8 mouse cellular contexts compared by ENCODE assay signal in genomic region chr16:19883776-19884513, GRCm38 (mm10).
DNase-seq lines count a peak whose midpoint lies in the region; ATAC-seq and TF ChIP-seq lines count a peak whose summit lies in the region.

No protein-coding gene starts in this region.

- no peak for TF ChIP-seq CTCF in forebrain, postnatal 0 days (IDR thresholded peaks at IDR 0.05; ENCODE audit: low read depth)
- no peak for TF ChIP-seq CTCF in CH12.LX (conservative IDR thresholded peaks at IDR 0.05 in 1 of 2, IDR thresholded peaks at IDR 0.05 in 1 of 2; ENCODE audit: low read depth in 2 of 2, low read length in 2 of 2)

- H3K9ac ChIP-seq in forebrain, postnatal 0 days, result no peak overlapping the region
- H3K9ac ChIP-seq in forebrain, embryonic 11.5 days (ENCODE audit: low read length), result no peak overlapping the region
- H3K9ac ChIP-seq in CH12.LX (ENCODE audit: insufficient read depth, low read depth), result peak overlapping the region; percentile 100
- H3K9ac ChIP-seq in heart, embryonic 12.5 days, result no peak overlapping the region
- H3K9ac ChIP-seq in liver, embryonic 11.5 days (ENCODE audit: low read depth, low read length), result no peak overlapping the region
- H3K9ac ChIP-seq in neural tube, embryonic 12.5 days, result no peak overlapping the region

- TF ChIP-seq POLR2A in CH12.LX (IDR thresholded peaks at IDR 0.05; ENCODE audit: low read depth, low read length), result peak; percentile 79

- H3K4me2 ChIP-seq in forebrain, postnatal 0 days (ENCODE audit: low read depth), result no peak overlapping the region
- no peak overlapping the region for H3K4me2 ChIP-seq in forebrain, embryonic 11.5 days (ENCODE audit: low read depth, low read length, severe bottlenecking)
- peak overlapping the region; percentile 96 for H3K4me2 ChIP-seq in CH12.LX (ENCODE audit: insufficient read depth, low read depth, poor library complexity, severe bottlenecking)
- no peak overlapping the region for H3K4me2 ChIP-seq in heart, embryonic 12.5 days
- H3K4me2 ChIP-seq in liver, embryonic 11.5 days, result 0 out of 2 replicates have a peak overlapping the region, but pooled peaks have one; percentile 14
- no peak overlapping the region for H3K4me2 ChIP-seq in neural tube, embryonic 12.5 days (replicated peaks)

- dilution Hi-C loops in CH12.LX (cut with MboI; ENCODE audit: extremely low pct_ligation_motif_present, extremely low pct_unique_long_range_greater_than_20kb, low sequenced_read_pairs), result no loop called here

- no peaks in the 10 kb centered on the region for H3K36me3 ChIP-seq in forebrain, postnatal 0 days (ENCODE audit: insufficient read depth)
- H3K36me3 ChIP-seq in forebrain, embryonic 11.5 days (ENCODE audit: control insufficient read depth, insufficient read depth, low read length), result no peaks in the 10 kb centered on the region
- H3K36me3 ChIP-seq in CH12.LX (replicated peaks in 1 of 2; ENCODE audit: control insufficient read depth in 1 of 2, insufficient read depth in 1 of 2, low read length in 1 of 2), result peaks cover 0 to 10% of the 10 kb centered on the region in 2 experiments
- no peaks in the 10 kb centered on the region for H3K36me3 ChIP-seq in heart, embryonic 12.5 days
- no peaks in the 10 kb centered on the region for H3K36me3 ChIP-seq in liver, embryonic 11.5 days (ENCODE audit: control insufficient read depth, insufficient read depth, low read length)
- no peaks in the 10 kb centered on the region for H3K36me3 ChIP-seq in neural tube, embryonic 12.5 days

- H3K27ac ChIP-seq in forebrain, postnatal 0 days (ENCODE audit: low read depth, low read length), result no peak overlapping the region
- no peak overlapping the region for H3K27ac ChIP-seq in forebrain, embryonic 11.5 days (ENCODE audit: low read depth, low read length)
- peak overlapping the region; percentile 92 for H3K27ac ChIP-seq in CH12.LX (ENCODE audit: insufficient read depth, low read depth)
- H3K27ac ChIP-seq in heart, embryonic 12.5 days (ENCODE audit: poor library complexity, severe bottlenecking), result no peak overlapping the region; the same call in 1 of the 2 replicates
- H3K27ac ChIP-seq in liver, embryonic 11.5 days (ENCODE audit: low read depth, low read length), result peak overlapping the region; percentile 19; the same call in 1 of the 2 replicates
- H3K27ac ChIP-seq in neural tube, embryonic 12.5 days, result no peak overlapping the region

- no peak overlapping the region for H3K4me3 ChIP-seq in forebrain, postnatal 0 days (ENCODE audit: low read depth, low read length)
- no peak overlapping the region for H3K4me3 ChIP-seq in forebrain, embryonic 11.5 days (ENCODE audit: low read depth, low read length)
- H3K4me3 ChIP-seq in CH12.LX (replicated peaks in 1 of 3; ENCODE audit: low read depth in 2 of 3, low read length in 2 of 3, poor library complexity in 1 of 3), result peak overlapping the region; percentile 70 to 75 (median 71)
- no peak overlapping the region for H3K4me3 ChIP-seq in heart, embryonic 12.5 days
- H3K4me3 ChIP-seq in liver, embryonic 11.5 days (ENCODE audit: low read depth, low read length), result no peak overlapping the region
- no peak overlapping the region for H3K4me3 ChIP-seq in neural tube, embryonic 12.5 days

- H3K79me2 ChIP-seq in CH12.LX (replicated peaks; ENCODE audit: control insufficient read depth, extremely low read depth, insufficient read depth, poor library complexity, severe bottlenecking), result peaks cover 26% of the 10 kb centered on the region

- H3K4me1 ChIP-seq in forebrain, postnatal 0 days (ENCODE audit: insufficient read depth), result no peaks in the 10 kb centered on the region
- H3K4me1 ChIP-seq in forebrain, embryonic 11.5 days (replicated peaks; ENCODE audit: control insufficient read depth, insufficient read depth, low read length), result no peaks in the 10 kb centered on the region
- H3K4me1 ChIP-seq in CH12.LX (ENCODE audit: control insufficient read depth in 1 of 2, insufficient read depth in 2 of 2), result peaks cover 11 to 58% of the 10 kb centered on the region in 2 experiments
- H3K4me1 ChIP-seq in heart, embryonic 12.5 days (replicated peaks), result peaks cover 8% of the 10 kb centered on the region; the same call in 1 of the 2 replicates
- H3K4me1 ChIP-seq in liver, embryonic 11.5 days (replicated peaks; ENCODE audit: control insufficient read depth, insufficient read depth, low read length), result peaks cover 2% of the 10 kb centered on the region; the same call in 1 of the 2 replicates
- H3K4me1 ChIP-seq in neural tube, embryonic 12.5 days, result no peaks in the 10 kb centered on the region

- H3K9me3 ChIP-seq in forebrain, postnatal 0 days (ENCODE audit: low read length), result no peaks in the 10 kb centered on the region
- H3K9me3 ChIP-seq in forebrain, embryonic 11.5 days (ENCODE audit: control insufficient read depth, low read length), result no peaks in the 10 kb centered on the region
- peaks cover 3% of the 10 kb centered on the region for H3K9me3 ChIP-seq in CH12.LX (replicated peaks; ENCODE audit: low read length)
- H3K9me3 ChIP-seq in heart, embryonic 12.5 days (replicated peaks), result 0 out of 2 replicates have a peak, but pooled peaks cover 10% of the 10 kb centered on the region
- H3K9me3 ChIP-seq in liver, embryonic 11.5 days (ENCODE audit: control insufficient read depth, low read length), result no peaks in the 10 kb centered on the region
- H3K9me3 ChIP-seq in neural tube, embryonic 12.5 days, result no peaks in the 10 kb centered on the region

- TF ChIP-seq EP300 in CH12.LX (IDR thresholded peaks at IDR 0.05; ENCODE audit: low read length), result peak; percentile 95

- no peaks in the 10 kb centered on the region for H3K27me3 ChIP-seq in forebrain, postnatal 0 days (ENCODE audit: insufficient read depth, low read length)
- H3K27me3 ChIP-seq in forebrain, embryonic 11.5 days (ENCODE audit: control insufficient read depth, insufficient read depth, low read length), result no peaks in the 10 kb centered on the region
- H3K27me3 ChIP-seq in CH12.LX (replicated peaks), result no peaks in the 10 kb centered on the region
- no peaks in the 10 kb centered on the region for H3K27me3 ChIP-seq in heart, embryonic 12.5 days (replicated peaks)
- H3K27me3 ChIP-seq in liver, embryonic 11.5 days (replicated peaks; ENCODE audit: control insufficient read depth, insufficient read depth, low read length), result no peaks in the 10 kb centered on the region
- H3K27me3 ChIP-seq in neural tube, embryonic 12.5 days (replicated peaks), result no peaks in the 10 kb centered on the region

- DNase-seq in forebrain, postnatal 0 days, result peak; percentile 42
- no peak for DNase-seq in forebrain, embryonic 11.5 days (ENCODE audit: low spot score)
- DNase-seq in CH12.LX (ENCODE audit: extremely low read depth), result peak; percentile 96
- peak; percentile 39 for DNase-seq in liver, embryonic 11.5 days (ENCODE audit: low spot score)
- DNase-seq in cerebellum, adult 8-10 months, result no peak
- DNase-seq in cerebellum, adult 9-11 months, result no peak

- in situ Hi-C loops in CH12.LX (cut with MboI; ENCODE audit: low pct_ligation_motif_present, low pct_unique_long_range_greater_than_20kb, low sequenced_read_pairs), result no loop called here

- peak; percentile 81 for ATAC-seq in forebrain, postnatal 0 days
- ATAC-seq in forebrain, embryonic 11.5 days (replicated peaks; ENCODE audit: low FRiP score), result no peak; the same call in 1 of the 2 replicates
- 0 out of 2 replicates have a peak, but pooled peaks have one; percentile 42 for ATAC-seq in heart, embryonic 12.5 days (ENCODE audit: insufficient number of reproducible peaks, low FRiP score)
- ATAC-seq in liver, embryonic 11.5 days (replicated peaks; ENCODE audit: low FRiP score), result peak; percentile 66
- 0 out of 2 replicates have a peak, but pooled peaks have one; percentile 25 for ATAC-seq in neural tube, embryonic 12.5 days (ENCODE audit: low FRiP score, low read depth)

- 51% methylated on average over 9 of the region's 9 CpGs for WGBS in forebrain, postnatal 0 days
- 52% methylated on average over 9 of the region's 9 CpGs for WGBS in forebrain, embryonic 11.5 days
- WGBS in heart, embryonic 12.5 days, result 42% methylated on average over 9 of the region's 9 CpGs
- 43% methylated on average over 9 of the region's 9 CpGs for WGBS in liver, embryonic 11.5 days
- 62% methylated on average over 9 of the region's 9 CpGs for WGBS in neural tube, embryonic 12.5 days

- TF ChIP-seq RAD21 in CH12.LX (IDR thresholded peaks at IDR 0.05; ENCODE audit: low read depth, low read length), result peak; percentile 20

TF ChIP-seq in CH12.LX, 34 proteins besides CTCF, POLR2A, EP300 and RAD21 (continues in another document):
- TF ChIP-seq PAX5 (IDR thresholded peaks at IDR 0.05; ENCODE audit: low read length) (no peak), MAFK (IDR thresholded peaks at IDR 0.05; ENCODE audit: insufficient replicate concordance, low read length) (peak; percentile 98), ELF1 (IDR thresholded peaks at IDR 0.05; ENCODE audit: low read depth, low read length) (peak; percentile 65), ETS1 (conservative IDR thresholded peaks at IDR 0.05; ENCODE audit: low read depth, low read length) (peak; percentile 100), CHD2 (IDR thresholded peaks at IDR 0.05; ENCODE audit: low read length) (peak; percentile 74), SMC3 (IDR thresholded peaks at IDR 0.05; ENCODE audit: low read depth, low read length) (peak; percentile 31), ZMIZ1 (IDR thresholded peaks at IDR 0.05; ENCODE audit: low read depth, low read length) (peak; percentile 90), RCOR1 (conservative IDR thresholded peaks at IDR 0.05; ENCODE audit: low read depth, low read length) (peak; percentile 84), KAT2A (IDR thresholded peaks at IDR 0.05; ENCODE audit: insufficient replicate concordance, low read length) (peak; percentile 75; the same call in 1 of the 2 replicates), USF1 (IDR thresholded peaks at IDR 0.05; ENCODE audit: low read depth, low read length) (no peak), MAX (IDR thresholded peaks at IDR 0.05; ENCODE audit: low read length) (peak; percentile 77), IRF4 (IDR thresholded peaks at IDR 0.05; ENCODE audit: low read depth, low read length) (peak; percentile 90), NRF1 (IDR thresholded peaks at IDR 0.05; ENCODE audit: low read depth, low read length) (peak; percentile 60), ZKSCAN1 (IDR thresholded peaks at IDR 0.05; ENCODE audit: borderline replicate concordance, low read depth, low read length) (no peak), ZC3H11A (IDR thresholded peaks at IDR 0.05; ENCODE audit: low read depth, low read length) (peak; percentile 1; the same call in 1 of the 2 replicates), JUN (IDR thresholded peaks at IDR 0.05; ENCODE audit: insufficient read depth, low read depth, low read length) (peak; percentile 99), USF2 (conservative IDR thresholded peaks at IDR 0.05; ENCODE audit: low read depth, low read length) (no peak), SIN3A (IDR thresholded peaks at IDR 0.05; ENCODE audit: low read length) (peak; percentile 99), BHLHE40 (IDR thresholded peaks at IDR 0.05; ENCODE audit: low read depth, low read length) (peak; percentile 78), JUND (conservative IDR thresholded peaks at IDR 0.05; ENCODE audit: low read depth, low read length) (peak; percentile 96), UBTF (IDR thresholded peaks at IDR 0.05; ENCODE audit: low read depth, low read length) (peak; percentile 83; the same call in 1 of the 2 replicates)

Comparison
In these comparisons a context has a peak if more than half of its experiments do, and no peak if none do; other contexts are left out.
1. DNase-seq: peak in forebrain, postnatal 0 days (single experiment), CH12.LX (single experiment) and liver, embryonic 11.5 days (single experiment); none in forebrain, embryonic 11.5 days (single experiment), cerebellum, adult 8-10 months (single experiment) and cerebellum, adult 9-11 months (single experiment).
2. H3K27ac ChIP-seq: peak in CH12.LX (single experiment) and liver, embryonic 11.5 days (single experiment); none in forebrain, postnatal 0 days (single experiment), forebrain, embryonic 11.5 days (single experiment), heart, embryonic 12.5 days (single experiment) and neural tube, embryonic 12.5 days (single experiment).
3. H3K4me2 ChIP-seq: peak in CH12.LX (single experiment) and liver, embryonic 11.5 days (single experiment); none in forebrain, postnatal 0 days (single experiment), forebrain, embryonic 11.5 days (single experiment), heart, embryonic 12.5 days (single experiment) and neural tube, embryonic 12.5 days (single experiment).
4. H3K4me3 ChIP-seq: peak in CH12.LX (3 of 3); none in forebrain, postnatal 0 days (single experiment), forebrain, embryonic 11.5 days (single experiment), heart, embryonic 12.5 days (single experiment), liver, embryonic 11.5 days (single experiment) and neural tube, embryonic 12.5 days (single experiment).